Mouse (Mus musculus): ENCODE data around the gene Sept9.

The Sept9 gene

GRCm38 (mm10) chr11:117292446-117292845 is 93.0 kb downstream of the Sept9 start:
- DNase-seq (ENCODE audit: low spot score), result no peak

- DNase-seq (ENCODE audit: low spot score), result no peak
Measured at GRCm38 (mm10) chr11:117295266-117295665, 95.8 kb downstream of the Sept9 start.

DNA sequence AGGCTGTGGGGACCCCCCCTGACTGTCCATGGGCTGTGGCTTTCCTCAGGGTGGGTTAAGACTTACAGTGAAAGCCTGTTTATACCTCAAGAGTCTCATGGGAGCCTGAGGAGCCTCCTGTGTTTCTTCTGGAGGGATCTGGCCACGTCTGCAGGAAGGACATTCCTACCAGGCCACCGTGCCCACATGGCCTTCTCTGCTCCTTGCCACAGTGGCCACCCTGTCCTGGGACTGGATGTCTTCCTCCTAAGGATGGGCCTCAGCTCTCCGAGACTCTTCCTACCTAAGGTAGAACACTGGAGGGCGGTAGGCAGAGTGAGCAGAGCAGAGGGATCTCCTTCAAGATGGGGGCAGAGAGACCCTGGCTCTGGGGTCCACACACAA is 96.6 kb downstream of the Sept9 start:
- no peak for DNase-seq (ENCODE audit: low spot score)

- DNase-seq (ENCODE audit: low spot score), result no peak
Measured at GRCm38 (mm10) chr11:117296500-117297189, 97.2 kb downstream of the Sept9 start.

DNA sequence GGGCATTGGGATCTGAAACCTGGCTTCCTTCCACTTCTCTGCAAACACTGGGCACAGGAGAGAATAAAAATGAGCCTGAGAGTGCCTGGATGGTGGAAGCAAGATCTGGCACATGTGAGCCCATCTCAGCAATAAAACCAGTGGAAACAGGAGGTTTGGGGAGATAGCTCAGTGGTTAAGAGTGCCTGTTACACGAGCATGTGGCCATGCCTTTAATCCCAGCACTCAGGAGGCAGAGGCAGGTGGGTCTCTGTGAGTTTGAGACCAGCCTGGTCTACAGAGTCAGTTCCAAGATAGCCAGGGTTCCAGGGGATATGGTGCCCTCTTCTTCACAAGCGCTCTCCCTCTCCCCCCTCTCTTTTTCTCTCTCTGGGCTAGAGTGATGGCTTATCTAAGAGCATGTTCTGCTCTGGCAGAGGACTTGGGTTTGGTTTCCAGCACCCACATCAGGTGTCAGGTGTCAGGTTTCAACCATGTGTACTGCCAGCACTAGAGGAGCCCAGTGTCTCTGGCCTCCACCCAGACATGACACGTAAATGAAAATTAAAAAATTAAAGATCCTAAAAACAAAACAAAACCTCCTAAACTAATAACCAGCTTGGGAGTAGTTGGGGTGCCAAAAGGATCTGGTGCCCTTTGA is 97.8 kb downstream of the Sept9 start:
- no peak for DNase-seq (ENCODE audit: low spot score)

DNA sequence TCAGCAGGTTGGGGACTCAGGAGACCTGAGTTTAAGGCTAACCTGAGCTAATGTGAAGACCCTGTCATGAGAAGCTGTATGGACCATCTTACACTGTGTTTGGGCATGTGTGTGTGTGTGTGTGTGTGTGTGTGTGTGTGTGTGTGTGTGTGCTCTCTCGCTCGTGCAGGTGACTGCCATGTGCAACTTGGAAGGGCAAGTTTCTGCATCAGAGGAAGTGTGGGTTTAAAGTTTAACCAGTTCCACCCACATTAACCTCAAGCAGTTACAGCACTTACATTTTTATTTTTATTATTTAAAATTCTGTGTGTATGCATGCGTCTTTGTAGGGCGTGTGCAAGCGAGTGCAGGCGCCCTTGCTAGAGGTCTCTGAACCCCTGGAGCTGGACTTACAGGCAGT is 100.3 kb downstream of the Sept9 start:
- DNase-seq (ENCODE audit: low spot score), result no peak

DNA sequence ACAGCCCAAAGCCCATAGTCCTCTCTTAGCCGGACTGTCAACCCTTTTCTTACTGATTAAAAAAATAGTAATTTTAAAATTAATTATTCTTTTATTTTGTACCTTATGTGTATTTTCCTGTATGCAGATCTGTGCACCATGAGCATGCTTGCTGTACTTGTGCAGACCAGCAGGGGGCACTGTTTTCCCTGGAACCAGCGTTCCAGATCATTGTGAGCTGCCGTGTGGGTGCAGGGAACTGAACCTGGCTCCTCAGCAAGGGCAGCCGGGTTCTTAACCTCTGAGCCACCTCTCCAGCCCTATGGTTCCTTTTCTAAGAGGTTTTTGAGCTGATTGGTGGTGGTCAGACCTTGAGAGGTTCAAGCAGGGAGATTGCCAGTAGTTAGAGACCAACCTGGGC is 101.3 kb downstream of the Sept9 start:
- DNase-seq (ENCODE audit: low spot score), result no peak

DNA sequence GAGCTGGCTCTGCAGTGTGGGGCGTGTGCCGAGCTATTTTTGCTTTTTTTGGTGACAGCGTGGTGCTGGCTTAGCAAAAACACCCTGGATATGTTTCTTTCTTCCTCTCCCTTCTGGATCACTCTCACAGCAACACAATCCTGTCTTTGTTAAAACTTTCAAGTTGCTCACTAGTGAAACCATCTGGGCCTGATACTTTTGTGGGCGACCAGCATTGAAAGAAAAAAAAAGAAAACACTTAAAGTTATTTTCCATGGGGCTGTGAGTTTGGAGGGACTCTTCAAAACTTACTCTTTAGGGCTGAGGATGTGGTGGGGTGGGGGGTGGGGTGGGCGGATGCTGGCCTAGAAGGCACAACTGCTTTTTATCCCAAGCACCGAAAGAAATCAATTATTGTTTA is 102.3 kb downstream of the Sept9 start:
- no peak for DNase-seq (ENCODE audit: low spot score)

- no peak for DNase-seq (ENCODE audit: low spot score)
Measured at GRCm38 (mm10) chr11:117302371-117302770, 102.9 kb downstream of the Sept9 start.

DNA sequence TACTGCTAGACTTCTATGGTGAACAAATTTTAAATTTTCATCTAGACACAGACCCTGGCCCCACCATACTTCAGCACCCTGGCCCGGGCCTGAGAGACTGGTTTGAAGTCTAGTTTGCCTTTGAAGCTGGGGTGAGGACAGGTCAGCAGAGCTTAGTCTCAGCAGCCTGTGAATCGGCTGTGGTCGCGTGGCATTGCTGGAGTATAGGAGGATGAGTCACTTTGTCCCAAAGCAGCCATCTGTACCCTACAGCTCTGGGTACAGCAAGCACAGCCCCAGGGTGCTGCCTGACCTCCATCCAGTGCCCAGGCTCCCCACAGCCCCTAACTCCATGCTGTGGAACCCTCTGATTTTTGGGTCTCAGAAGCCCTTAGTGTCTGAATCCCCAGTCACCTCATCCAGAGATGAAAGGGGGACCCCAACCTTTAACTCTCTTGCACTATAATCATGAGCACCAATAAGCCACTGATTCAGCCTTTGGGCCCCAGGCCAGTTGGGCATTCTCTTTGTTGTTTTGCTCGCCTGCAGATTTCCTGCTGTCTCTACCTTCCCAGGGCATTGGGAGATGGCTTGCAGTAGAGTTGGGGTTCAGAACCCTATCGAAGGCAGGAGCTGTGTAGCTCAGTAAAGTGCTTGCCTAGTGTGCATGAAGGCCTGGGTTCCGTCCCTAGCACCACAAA is 106.2 kb downstream of the Sept9 start:
- no peak for DNase-seq (ENCODE audit: low spot score)

- DNase-seq (ENCODE audit: low spot score), result no peak
Measured at GRCm38 (mm10) chr11:117306311-117307088, 107.0 kb downstream of the Sept9 start.

DNA sequence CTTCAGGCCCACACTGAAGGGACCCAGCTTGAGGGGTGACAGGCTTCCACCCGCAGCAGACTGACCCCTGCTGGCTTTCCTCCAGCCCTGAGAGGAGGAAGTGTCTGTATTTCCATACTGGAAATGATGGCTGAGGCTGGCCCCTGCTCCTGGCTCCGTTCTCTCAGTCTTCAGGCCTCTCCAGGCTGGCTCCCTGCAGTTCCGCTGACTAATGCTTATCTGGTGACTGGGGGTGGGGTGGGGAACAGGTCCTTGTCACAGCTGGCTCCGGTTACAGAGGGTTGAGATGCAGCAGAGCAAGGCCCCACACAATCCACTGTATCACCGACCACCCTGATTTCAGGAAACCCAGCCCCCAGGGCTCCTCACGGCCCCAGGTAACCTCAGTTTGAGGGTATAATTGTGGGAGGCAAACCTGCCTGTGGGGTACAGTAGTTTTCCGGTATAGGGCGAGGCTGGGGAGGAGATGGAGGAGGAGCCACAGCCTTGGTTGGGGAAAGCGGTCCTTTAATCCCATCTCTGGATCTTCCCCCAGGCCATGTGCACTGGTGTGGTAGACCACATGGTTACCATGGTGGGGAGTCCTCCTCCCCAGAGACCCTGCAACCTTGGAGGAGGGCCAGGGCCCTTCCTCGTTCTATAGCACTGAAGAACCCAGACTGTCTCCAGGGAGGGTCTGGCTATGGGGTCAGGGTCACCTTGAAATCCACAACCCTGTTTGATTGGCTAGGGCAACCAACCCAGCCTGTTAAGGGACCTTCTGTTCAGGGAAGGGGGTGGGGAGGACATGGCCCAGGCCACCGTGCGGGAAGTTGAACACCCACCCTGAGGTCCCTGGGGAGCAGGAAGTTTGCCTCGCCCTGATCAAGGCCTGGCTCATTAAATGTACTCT is 108.7 kb downstream of the Sept9 start:
- DNase-seq (ENCODE audit: low spot score), result peak; percentile 59

- no peak for DNase-seq (ENCODE audit: low spot score)
Measured at GRCm38 (mm10) chr11:117309108-117309917, 109.9 kb downstream of the Sept9 start.

DNA sequence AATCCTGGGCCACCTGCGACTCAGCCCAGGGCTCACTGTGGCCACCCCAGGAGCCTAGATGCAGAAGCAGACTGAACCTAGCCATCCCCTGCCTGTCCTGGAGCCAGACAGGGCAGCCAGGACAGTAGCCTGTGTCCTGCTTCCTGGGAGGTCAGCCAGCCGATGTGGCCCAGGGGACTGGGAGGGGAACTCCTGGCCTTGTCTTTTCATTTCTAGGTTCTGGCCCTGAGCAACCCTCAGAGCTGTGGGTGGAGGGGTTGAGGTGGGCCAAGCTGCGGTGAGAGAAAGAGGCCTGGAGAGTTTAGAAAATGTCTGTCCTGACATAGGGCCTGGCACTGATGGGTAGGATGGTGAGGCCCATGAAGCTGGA is 110.4 kb downstream of the Sept9 start:
- DNase-seq (ENCODE audit: low spot score), result no peak

GRCm38 (mm10) chr11:117310341-117311107 is 111.1 kb downstream of the Sept9 start:
- no peak for DNase-seq (ENCODE audit: low spot score)

GRCm38 (mm10) chr11:117311127-117311800 is 111.8 kb downstream of the Sept9 start:
- no peak for DNase-seq (ENCODE audit: low spot score)

GRCm38 (mm10) chr11:117312028-117312901 is 112.8 kb downstream of the Sept9 start:
- peak; percentile 45 for DNase-seq (ENCODE audit: low spot score)

DNA sequence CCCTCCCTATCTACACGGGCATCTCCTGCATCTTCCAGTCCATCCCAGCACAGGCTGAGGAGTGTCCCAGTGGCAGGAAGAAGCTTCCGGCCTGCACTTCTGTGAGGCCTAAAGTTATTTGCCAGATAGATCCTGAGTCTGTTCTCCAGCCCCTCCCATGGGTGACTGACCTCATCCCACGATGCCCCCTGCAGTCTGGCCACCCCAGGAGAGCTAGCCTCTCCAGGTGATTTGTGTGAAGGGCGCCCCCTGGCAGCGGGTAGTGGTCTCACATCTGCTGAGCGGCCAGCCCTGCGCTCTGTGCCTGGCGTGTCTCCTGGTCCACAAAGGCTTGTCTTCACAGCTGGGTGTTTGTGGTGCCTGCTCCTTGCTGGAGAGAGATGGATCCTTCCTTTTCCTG is 113.5 kb downstream of the Sept9 start:
- DNase-seq (ENCODE audit: low spot score), result peak; percentile 64

Data from embryo, embryonic 10 days (tissue).